Mouse (Mus musculus) stomach, postnatal 0 days (tissue): ENCODE data around the gene Tspan15. TPM values are rescaled to one million over a fixed set of nuclear protein-coding genes. Genes with fewer than 3 reads are reported as not detected.

ENCODE experiments used
- ATAC-seq: fragments of 200-750 bp; cut with Nextera tagmentation; 2 replicates; pipeline ENCODE4 v1.8.0; 2017; ENCODE audit not compliant: low FRiP score, low TSS enrichment
- DNase-seq: peaks from one replicate; pipeline ENCODE4 v3.0.0-alpha.2; 2016; ENCODE audit warnings: low spot score
- H3K27ac ChIP-seq: fragments of 300-500 bp; sonication (generic); replicated peaks from 2 replicates; pipeline ENCODE4 v1.5.1; 2014; ENCODE audit warnings: mild to moderate bottlenecking, control low read depth
- H3K27me3 ChIP-seq: fragments of 300-500 bp; sonication (generic); 2 replicates; pipeline ENCODE4 v1.6.1; 2014; ENCODE audit warnings: low read length; ENCODE audit not compliant: control insufficient read depth, insufficient read depth
- H3K36me3 ChIP-seq: fragments of 300-500 bp; sonication (generic); 2 replicates; pipeline ENCODE4 v1.6.1; 2014; ENCODE audit warnings: low read length, mixed read lengths; ENCODE audit not compliant: control insufficient read depth, insufficient read depth
- H3K4me1 ChIP-seq: fragments of 300-500 bp; sonication (generic); replicated peaks from 2 replicates; pipeline ENCODE4 v1.6.1; 2014; ENCODE audit warnings: antibody characterized with exemption; ENCODE audit not compliant: control insufficient read depth, insufficient read depth
- H3K4me2 ChIP-seq: fragments of 300-500 bp; sonication (generic); replicated peaks from 2 replicates; pipeline ENCODE4 v1.6.1; 2014; ENCODE audit warnings: low read depth, mild to moderate bottlenecking, control low read depth, moderate library complexity
- H3K4me3 ChIP-seq: fragments of 300-500 bp; sonication (generic); 2 replicates; pipeline ENCODE4 v1.5.1; 2014; ENCODE audit warnings: low read depth, low read length, control low read depth
- H3K9ac ChIP-seq: fragments of 300-500 bp; sonication (generic); 2 replicates; pipeline ENCODE4 v1.6.1; 2014; ENCODE audit warnings: mild to moderate bottlenecking, low read length, control low read depth, mixed read lengths
- H3K9me3 ChIP-seq: fragments of 300-500 bp; sonication (generic); 2 replicates; pipeline ENCODE4 v1.6.1; 2016; ENCODE audit warnings: low read length; ENCODE audit not compliant: control insufficient read depth
- CTCF ChIP-seq: IDR thresholded peaks from 2 replicates; pipeline ENCODE4 v1.5.1; 2016; ENCODE audit warnings: antibody characterized with exemption, low read depth, mild to moderate bottlenecking, moderate library complexity
- EP300 ChIP-seq: optimal IDR thresholded peaks from 2 replicates; pipeline ENCODE3; 2016; ENCODE audit warnings: antibody characterized with exemption
- WGBS: fragments of 180-500 bp; shearing (Covaris S2); extraction: QIAGEN DNeasy Blood & Tissue Kit; methylation state at CpG from one replicate; pipeline ENCODE4 v1.1.7; 2014; 5-methylcytosine and 5-hydroxymethylcytosine counted together
- polyA plus RNA-seq: library from polyadenylated mRNA; unstranded; fragments of >200 nt; fragmentation: Nextera tagmentation; extraction: Ambion mirVana; gene quantifications from 2 replicates; pipeline ENCODE4 v1.2.1, GENCODE M21; 2015

Tspan15 gene
- polyA plus RNA-seq, 1 experiment from 2014 or later, result 97.4 TPM

GRCm38 (mm10) chr10:62173941-62174448 lies 57.1 kb downstream of the Tspan15 start:
- Histone ChIP-seq H3K27ac (no peak overlapping the region), H3K9ac (no peak overlapping the region), H3K4me2 (no peak overlapping the region), H3K9me3 (no peaks in the 10 kb centered on the region), H3K27me3 (no peaks in the 10 kb centered on the region), H3K4me3 (no peak overlapping the region), H3K36me3 (no peaks in the 10 kb centered on the region), H3K4me1 (no peaks in the 10 kb centered on the region)
- 32% methylated on average over 9 of the region's 9 CpGs for WGBS
- DNase-seq (no peak), ATAC-seq (no peak)
- no peak for TF ChIP-seq CTCF
- TF ChIP-seq EP300, result no peak

GRCm38 (mm10) chr10:62172841-62173553 lies 58.1 kb downstream of the Tspan15 start:
- no peak for TF ChIP-seq CTCF
- no peak for TF ChIP-seq EP300

GRCm38 (mm10) chr10:62162410-62162809 lies 68.6 kb downstream of the Tspan15 start:
- Histone ChIP-seq H3K4me2 (no peak overlapping the region), H3K9ac (no peak overlapping the region), H3K4me3 (no peak overlapping the region), H3K9me3 (no peaks in the 10 kb centered on the region), H3K27me3 (no peaks in the 10 kb centered on the region), H3K27ac (no peak overlapping the region), H3K4me1 (no peaks in the 10 kb centered on the region), H3K36me3 (no peaks in the 10 kb centered on the region)
- 58% methylated on average over 10 of the region's 10 CpGs for WGBS
- ATAC-seq, result no peak
- no peak for TF ChIP-seq CTCF
- TF ChIP-seq EP300, result no peak
- DNase-seq, result no peak

More at GRCm38 (mm10) chr10:62172841-62173553, 58.1 kb downstream of the Tspan15 start:
- no peak overlapping the region for H3K4me2 ChIP-seq
- H3K9me3 ChIP-seq, result no peaks in the 10 kb centered on the region
- H3K4me1 ChIP-seq, result no peaks in the 10 kb centered on the region
- no peak for DNase-seq
- H3K27ac ChIP-seq, result no peak overlapping the region
- H3K9ac ChIP-seq, result no peak overlapping the region
- no peaks in the 10 kb centered on the region for H3K27me3 ChIP-seq
- no peak for ATAC-seq
- H3K36me3 ChIP-seq, result no peaks in the 10 kb centered on the region
- WGBS, result 18% methylated on average over 9 of the region's 9 CpGs
- H3K4me3 ChIP-seq, result no peak overlapping the region

GRCm38 (mm10) chr10:62149929-62150328 lies 81.1 kb downstream of the Tspan15 start:
- Histone ChIP-seq H3K4me3 (no peak overlapping the region), H3K4me1 (no peaks in the 10 kb centered on the region), H3K9me3 (no peaks in the 10 kb centered on the region), H3K27me3 (no peaks in the 10 kb centered on the region), H3K36me3 (no peaks in the 10 kb centered on the region), H3K4me2 (no peak overlapping the region), H3K27ac (no peak overlapping the region), H3K9ac (no peak overlapping the region)
- TF ChIP-seq EP300 (no peak), CTCF (no peak)
- ATAC-seq (no peak), DNase-seq (no peak)
- WGBS, result 44% methylated on average over 7 of the region's 7 CpGs

GRCm38 (mm10) chr10:62147466-62148248 lies 83.4 kb downstream of the Tspan15 start:
- Histone ChIP-seq H3K27me3 (no peaks in the 10 kb centered on the region), H3K27ac (no peak overlapping the region), H3K4me2 (no peak overlapping the region), H3K36me3 (no peaks in the 10 kb centered on the region), H3K9me3 (no peaks in the 10 kb centered on the region), H3K4me1 (no peaks in the 10 kb centered on the region), H3K9ac (no peak overlapping the region), H3K4me3 (no peak overlapping the region)
- ATAC-seq (no peak), DNase-seq (no peak)
- TF ChIP-seq CTCF (no peak), EP300 (no peak)
- 61% methylated on average over 12 of the region's 12 CpGs for WGBS

- Histone ChIP-seq H3K36me3 (no peaks in the 10 kb centered on the region), H3K4me2 (no peak overlapping the region), H3K9me3 (no peaks in the 10 kb centered on the region), H3K27me3 (no peaks in the 10 kb centered on the region), H3K4me1 (no peaks in the 10 kb centered on the region), H3K4me3 (no peak overlapping the region), H3K9ac (no peak overlapping the region), H3K27ac (no peak overlapping the region)
- DNase-seq, result no peak
- WGBS, result 61% methylated on average over 5 of the region's 5 CpGs
- no peak for ATAC-seq
- TF ChIP-seq CTCF (no peak), EP300 (no peak)
Measured at GRCm38 (mm10) chr10:62145957-62146356, 85.1 kb downstream of the Tspan15 start.
